Mouse (Mus musculus): ENCODE results near the gene Xylb. TPM values are rescaled to one million over a fixed set of nuclear protein-coding genes. Genes with fewer than 3 reads are reported as not detected.

Gene Xylb
- total RNA-seq, 2 experiments from 2014 or later, result 4.1 to 4.3 TPM

Other genes starting within 250 kb of the Xylb start
- 1 to 10 TPM; 1.3 to 1.5 TPM for gene Acaa1b, start 200.3 kb upstream of the Xylb start, total RNA-seq (2021)
- gene Gm47289, start 198.2 kb upstream of the Xylb start, total RNA-seq (2021), result not detected
- not detected for gene Slc22a13, start 148.3 kb upstream of the Xylb start, total RNA-seq (2021)
- 10 to 100 TPM; 32.1 to 33.8 TPM for gene Oxsr1, start 35.0 kb upstream of the Xylb start, total RNA-seq (2021)
- 10 to 100 TPM; 63.9 to 70.5 TPM for gene Acaa1a, start 17.7 kb upstream of the Xylb start, total RNA-seq (2021)
- 1 to 10 TPM; 6.5 to 7.9 TPM for gene Myd88, start 16.0 kb upstream of the Xylb start, total RNA-seq (2021)
- not detected for gene Slc22a14, start 8.2 kb downstream of the Xylb start, total RNA-seq (2021)
- gene Acvr2b, start 44.7 kb downstream of the Xylb start, total RNA-seq (2021), result 10 to 100 TPM; 15.5 to 16.4 TPM
- gene Exog, start 87.6 kb downstream of the Xylb start, total RNA-seq (2021), result 10 to 100 TPM; 23.7 to 24.8 TPM
- 1 to 10 TPM; 5.0 to 5.4 TPM for gene Scn5a, start 221.6 kb downstream of the Xylb start, total RNA-seq (2021)